Mouse (Mus musculus): ENCODE data around the gene Kif20b.

The Kif20b gene

GRCm38 (mm10) chr19:34921652-34922602, at the start of gene Kif20b:
Gene Kif20b (plus strand): TSS chr19:34922361.
- peak; percentile 92 for DNase-seq (ENCODE audit: low spot score)

DNA sequence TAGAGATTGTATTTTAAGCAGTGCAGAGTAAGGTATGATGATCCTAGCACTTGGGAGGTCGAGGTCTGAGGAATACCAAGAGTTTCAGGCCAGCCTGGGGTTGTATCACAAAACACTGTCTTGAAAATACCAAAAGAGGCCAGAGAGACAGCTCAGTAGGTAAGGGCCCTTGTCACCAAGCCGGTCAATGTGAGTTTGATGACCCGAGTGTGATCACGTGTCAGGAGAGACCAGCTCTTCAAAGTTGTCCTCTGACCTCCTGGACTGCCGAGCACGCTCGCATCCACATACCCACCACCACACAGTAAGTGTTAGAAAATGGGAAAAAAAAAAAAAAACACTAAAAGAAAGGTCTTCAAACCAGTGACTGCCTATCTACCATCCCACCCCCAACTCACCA, 45.5 kb upstream of the Kif20b start:
- no peak for DNase-seq (ENCODE audit: low spot score)

DNA sequence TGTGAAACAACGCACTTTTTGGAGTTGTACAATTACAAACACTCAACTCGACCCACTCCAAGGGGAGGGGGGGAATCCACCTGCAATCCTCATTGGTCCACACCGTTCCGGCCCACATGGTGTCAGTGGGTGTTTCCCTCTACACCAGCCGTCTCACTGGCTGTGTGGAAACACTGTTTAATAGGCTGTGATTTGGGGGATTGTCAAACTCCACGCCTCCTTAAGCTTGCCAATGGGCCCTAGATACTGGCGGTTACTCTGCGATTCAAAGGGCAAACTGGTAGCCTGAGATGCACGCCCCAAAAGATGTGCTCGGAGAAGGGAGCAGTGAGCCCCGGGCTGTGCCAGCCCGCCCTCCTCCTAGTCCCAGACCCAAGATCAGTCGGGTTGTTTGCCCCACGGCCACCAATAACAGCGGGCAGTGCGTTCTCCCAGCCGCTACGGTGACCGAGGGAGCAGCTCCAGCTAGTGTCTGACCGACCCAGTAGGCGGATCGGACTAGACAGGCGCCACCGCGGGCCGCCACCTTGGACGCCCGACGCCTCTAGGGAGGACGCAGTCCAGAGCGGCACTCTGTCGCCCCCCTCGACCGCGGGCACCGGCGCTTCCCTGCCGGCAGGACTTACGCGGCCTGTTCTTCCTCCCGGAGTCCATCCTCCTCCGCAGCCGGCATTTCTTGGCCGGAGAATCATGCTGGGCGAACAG, 44.1 kb upstream of the Kif20b start:
- peak; percentile 95 for DNase-seq (ENCODE audit: low spot score)

DNA sequence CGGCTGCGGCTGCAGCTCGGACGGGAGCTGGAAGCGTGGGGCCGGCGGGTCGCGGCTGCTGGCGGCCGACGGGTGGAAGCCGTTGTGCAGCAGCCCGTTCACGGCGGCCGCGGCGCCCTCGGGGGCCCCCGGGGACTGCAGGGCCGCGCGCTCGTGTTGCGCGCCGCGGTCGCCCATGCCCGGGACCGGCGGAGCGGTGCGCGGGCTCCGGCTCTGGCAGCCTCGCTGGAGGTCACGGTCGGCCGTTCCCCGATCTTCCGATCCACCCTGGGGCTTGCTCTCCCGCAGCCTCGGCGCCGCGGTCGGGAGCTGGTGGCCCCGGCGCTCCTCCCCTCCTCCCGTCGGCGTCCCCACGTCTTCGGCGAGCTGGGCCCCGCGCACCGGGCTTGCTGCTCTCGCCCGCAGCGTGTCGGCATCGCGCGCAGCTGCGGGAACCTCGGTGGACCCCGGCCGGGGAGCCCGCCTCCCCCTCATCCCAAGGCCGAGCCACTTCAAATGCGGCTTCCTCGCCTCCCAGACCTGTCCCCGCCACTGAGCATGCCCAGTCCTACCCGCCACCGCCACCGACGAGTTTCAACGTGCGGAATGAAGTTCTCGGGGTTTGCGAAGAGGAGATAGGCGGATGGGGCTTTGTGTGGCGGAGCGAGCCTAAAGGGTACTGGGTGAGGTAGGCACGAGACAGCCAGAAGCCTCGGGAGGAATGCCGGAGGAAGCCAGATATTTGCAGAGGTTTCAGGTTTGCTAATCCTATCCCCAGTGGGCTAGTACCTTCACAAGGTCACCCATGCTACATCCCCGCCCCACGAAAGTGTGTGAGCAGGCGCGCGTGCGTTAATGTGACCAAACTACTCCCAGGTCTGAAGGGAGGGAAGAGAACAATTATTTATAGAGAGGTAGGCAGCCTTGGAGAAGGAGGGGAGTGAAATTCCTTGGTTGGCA, 43.3 kb upstream of the Kif20b start, which contains the start of gene Pank1:
Gene Pank1 (minus strand): TSS at position 853 of the 939 bp plus-strand sequence.
- peak; percentile 53 for DNase-seq (ENCODE audit: low spot score)

GRCm38 (mm10) chr19:34879624-34880023, 42.5 kb upstream of the Kif20b start:
- no peak for DNase-seq (ENCODE audit: low spot score)

DNA sequence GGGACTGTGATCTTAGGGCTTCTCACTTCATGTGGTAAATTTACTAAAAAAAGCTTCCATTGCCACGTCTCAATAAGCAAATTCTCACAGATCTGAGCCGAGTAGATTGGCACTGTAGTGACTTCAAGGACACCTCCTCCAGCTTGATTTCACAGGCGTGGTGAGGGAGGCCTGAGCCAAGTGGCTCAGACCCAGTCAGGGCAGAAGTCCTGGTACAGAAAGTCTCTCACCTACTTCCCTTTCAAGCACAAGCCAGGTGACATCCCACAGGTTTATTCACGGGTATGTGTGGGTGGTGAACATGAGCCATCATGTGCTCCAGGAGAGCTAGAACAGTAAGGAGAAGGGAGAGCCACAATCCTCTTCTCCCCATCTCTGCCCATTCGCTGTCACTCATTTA, 41.0 kb upstream of the Kif20b start:
- DNase-seq (ENCODE audit: low spot score) = no peak

DNA sequence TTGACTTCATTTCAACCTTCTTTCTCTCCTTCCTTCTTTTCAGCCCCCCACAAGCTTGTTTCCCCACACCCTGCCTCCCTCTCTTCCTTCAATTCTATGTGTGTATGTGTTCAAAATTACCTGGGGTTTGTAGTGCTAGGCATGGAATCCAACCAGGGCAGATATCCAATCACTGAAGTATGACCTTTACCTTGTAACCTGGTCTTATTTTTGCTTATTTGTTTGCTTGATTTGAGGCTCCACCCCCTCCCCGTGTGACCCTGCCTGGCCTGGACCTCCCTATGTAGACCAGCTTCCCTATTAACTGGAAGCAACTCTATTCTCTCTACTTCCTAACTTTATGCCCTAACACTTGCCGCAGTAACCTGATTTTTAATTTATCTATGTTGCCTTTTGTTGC, 39.7 kb upstream of the Kif20b start:
- no peak for DNase-seq (ENCODE audit: low spot score)

- no peak for DNase-seq (ENCODE audit: low spot score)
Measured at GRCm38 (mm10) chr19:34883526-34884224, 38.5 kb upstream of the Kif20b start.

DNA sequence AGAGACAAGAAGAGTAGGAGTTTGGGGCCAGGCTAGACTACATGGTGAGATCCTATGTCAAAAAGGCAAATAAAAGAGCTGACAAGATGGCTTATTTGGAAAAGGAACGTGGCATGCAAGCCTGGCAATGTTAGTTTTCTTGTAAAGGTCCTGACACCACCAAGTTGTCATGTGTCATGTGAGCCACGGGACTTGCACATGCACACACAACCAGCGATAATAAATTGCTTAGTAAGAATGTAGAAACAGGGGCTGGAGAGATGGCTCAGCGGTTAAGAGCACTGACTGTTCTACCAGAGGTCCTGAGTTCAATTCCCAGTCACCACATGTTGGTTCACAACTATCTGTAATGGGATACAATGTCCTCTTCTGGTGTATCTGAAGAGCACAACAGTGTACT, 35.8 kb upstream of the Kif20b start:
- no peak for DNase-seq (ENCODE audit: low spot score)

DNA sequence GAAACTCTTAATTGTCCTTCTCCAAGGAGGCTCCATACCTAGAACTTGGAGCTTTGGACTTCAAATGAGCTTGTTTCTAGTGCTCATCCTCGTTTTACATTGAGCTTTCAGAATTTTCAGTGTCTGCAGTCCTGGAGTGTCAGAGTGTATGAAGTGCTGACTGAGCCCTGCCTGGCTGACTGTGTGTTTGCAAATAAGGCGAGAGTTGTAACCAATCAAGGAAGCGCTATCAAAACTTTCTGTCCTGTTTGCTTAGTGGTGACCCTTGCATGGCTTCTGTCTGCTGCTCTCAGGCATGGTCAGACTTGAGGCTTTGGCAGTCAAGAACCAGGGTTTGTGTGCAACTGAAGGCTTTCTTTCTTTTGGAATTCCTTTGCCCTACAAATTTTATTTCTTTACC, 31.2 kb upstream of the Kif20b start:
- DNase-seq (ENCODE audit: low spot score) = peak; percentile 10

DNA sequence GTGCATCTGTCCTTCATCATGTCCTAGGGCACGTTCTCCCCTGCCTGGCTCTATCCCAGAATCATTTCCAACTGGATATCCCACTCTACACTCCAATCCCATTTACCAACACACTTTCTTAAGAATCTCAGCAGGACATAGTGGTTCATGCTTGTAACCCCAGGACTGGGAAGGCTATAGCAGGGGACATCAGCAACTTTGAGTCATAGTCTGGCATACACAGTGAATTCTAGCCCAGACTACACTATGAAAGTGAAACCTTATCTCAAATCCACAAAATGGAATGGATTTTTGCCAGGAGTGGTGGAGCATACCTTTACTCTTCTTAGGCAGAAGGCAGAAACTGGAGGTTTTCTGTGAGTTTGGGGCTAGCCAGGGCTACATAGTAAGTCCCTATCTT, 30.6 kb upstream of the Kif20b start:
- no peak for DNase-seq (ENCODE audit: low spot score)

GRCm38 (mm10) chr19:34895082-34895481, 27.1 kb upstream of the Kif20b start:
- no peak for DNase-seq (ENCODE audit: low spot score)

GRCm38 (mm10) chr19:34897082-34897965, 24.8 kb upstream of the Kif20b start:
- peak; percentile 33 for DNase-seq (ENCODE audit: low spot score)

- peak; percentile 52 for DNase-seq (ENCODE audit: low spot score)
Measured at GRCm38 (mm10) chr19:34898941-34899340, 23.2 kb upstream of the Kif20b start.

DNA sequence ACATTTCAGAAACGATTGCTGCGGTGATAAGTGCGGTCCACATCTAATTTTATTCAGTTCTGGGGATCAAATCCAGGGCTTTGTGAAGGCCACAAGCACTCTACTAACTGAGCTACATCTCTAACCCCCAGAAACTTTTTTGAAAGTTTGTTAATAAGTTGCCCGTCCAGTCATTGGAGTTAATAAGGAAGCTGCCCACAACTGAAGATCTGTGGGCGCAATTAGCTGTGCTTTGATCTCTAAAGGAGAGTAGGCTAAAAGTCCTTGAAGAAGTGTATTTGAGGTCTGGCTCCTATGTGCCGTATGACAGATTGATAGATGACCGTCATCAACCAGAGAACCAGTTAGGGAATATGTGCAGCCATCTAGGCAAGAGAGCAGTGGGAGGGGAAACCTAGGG, 20.9 kb upstream of the Kif20b start:
- no peak for DNase-seq (ENCODE audit: low spot score)

- DNase-seq (ENCODE audit: low spot score) = no peak
Measured at GRCm38 (mm10) chr19:34901735-34902134, 20.4 kb upstream of the Kif20b start.

DNA sequence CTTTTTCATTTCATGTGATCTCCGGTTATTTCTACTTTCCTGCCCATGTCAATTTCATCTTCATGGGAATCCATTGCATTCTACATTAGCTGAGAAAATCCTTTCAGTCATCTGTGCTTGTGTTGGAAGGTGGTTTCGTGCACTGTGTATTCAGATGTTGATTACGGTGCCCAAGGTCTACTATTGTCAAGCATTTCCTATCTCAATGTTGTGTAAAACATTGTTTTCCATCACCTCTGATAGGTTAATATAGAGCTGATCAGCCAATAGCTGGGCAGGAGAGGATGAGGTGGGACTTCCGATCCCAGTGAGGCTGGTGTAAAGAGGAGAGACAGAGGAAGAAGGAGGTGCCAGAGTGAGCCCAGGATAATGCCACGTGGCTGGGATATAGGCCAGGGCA, 18.1 kb upstream of the Kif20b start:
- no peak for DNase-seq (ENCODE audit: low spot score)

GRCm38 (mm10) chr19:34905424-34905823, 16.7 kb upstream of the Kif20b start:
- no peak for DNase-seq (ENCODE audit: low spot score)

- DNase-seq (ENCODE audit: low spot score) = no peak
Measured at GRCm38 (mm10) chr19:34906772-34907171, 15.4 kb upstream of the Kif20b start.

DNA sequence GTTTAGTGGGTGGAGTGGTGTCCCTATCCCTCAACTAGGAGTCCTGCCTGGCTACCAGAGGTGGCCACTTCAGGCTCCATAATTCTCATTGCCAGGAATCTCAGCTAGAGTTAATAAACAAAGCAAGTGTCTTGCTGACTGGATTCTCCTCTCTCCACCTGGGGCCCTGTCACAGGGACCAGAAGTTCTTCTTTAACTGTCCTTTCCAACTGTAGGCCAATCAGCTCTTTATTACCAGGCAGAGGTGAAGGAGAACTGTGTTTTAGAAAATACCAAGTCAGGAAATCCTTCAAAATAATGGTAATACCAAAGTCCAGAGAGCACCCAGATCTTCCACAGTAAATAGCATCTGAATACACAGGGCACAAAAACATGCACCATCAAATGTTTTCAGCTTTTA, 9.8 kb upstream of the Kif20b start:
- no peak for DNase-seq (ENCODE audit: low spot score)
